Mouse (Mus musculus): ENCODE measurements around the gene Gfy.
A peak's percentile ranks its signal among the peaks of the same experiment; 100 is the strongest.

Gfy gene

DNA sequence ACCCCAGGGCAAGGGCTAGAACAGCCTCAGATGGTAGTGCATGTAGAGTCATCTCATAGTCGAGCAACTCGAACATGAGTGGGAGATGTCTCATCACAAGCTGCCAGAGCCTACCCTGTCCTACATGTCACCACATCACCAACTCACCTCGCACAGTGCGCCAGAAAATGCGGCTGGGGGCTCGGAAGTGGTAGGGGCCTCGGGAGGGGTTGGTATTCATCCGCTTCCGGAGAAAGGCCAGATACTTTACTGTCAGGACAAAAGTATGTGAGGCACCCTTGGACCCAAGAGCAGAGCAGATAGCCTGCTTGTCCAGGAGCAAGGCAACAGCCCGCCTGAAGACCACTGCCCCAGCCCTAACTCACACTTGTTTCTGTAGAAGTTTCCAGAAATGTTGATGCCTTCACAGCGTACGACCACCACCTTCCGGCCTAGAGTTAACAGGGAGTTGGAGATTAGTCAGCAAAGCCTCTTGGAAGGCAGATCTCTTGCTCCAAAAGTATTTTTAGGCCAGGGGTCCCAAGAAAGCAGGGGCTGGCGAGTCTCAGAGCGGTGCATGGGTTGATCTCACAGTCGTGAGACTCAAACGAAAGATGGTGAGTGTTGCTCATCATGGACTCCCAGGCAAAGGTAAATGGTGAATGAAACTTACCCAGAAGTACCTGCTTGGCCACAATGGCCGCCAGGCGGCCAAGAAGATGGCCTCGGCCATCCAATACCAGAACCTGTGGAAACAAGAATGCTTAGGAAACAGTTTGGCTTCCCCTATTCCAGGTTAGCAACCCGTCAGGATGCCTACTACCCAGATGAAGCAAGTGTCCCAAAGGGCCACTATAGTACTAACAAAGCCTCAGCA, 52.3 kb downstream of the Gfy start:
- DNase-seq (ENCODE audit: low read depth), result peak; percentile 60
